Mouse (Mus musculus): ENCODE measurements around the gene Srsf12. TPM values are rescaled to one million over a fixed set of nuclear protein-coding genes. Genes with fewer than 3 reads are reported as not detected.

Srsf12 gene
- total RNA-seq (2015) (0.18 TPM in 1 of 2 replicates, not detected in the other), total RNA-seq (2017) (not detected in 2 replicates)

DNA sequence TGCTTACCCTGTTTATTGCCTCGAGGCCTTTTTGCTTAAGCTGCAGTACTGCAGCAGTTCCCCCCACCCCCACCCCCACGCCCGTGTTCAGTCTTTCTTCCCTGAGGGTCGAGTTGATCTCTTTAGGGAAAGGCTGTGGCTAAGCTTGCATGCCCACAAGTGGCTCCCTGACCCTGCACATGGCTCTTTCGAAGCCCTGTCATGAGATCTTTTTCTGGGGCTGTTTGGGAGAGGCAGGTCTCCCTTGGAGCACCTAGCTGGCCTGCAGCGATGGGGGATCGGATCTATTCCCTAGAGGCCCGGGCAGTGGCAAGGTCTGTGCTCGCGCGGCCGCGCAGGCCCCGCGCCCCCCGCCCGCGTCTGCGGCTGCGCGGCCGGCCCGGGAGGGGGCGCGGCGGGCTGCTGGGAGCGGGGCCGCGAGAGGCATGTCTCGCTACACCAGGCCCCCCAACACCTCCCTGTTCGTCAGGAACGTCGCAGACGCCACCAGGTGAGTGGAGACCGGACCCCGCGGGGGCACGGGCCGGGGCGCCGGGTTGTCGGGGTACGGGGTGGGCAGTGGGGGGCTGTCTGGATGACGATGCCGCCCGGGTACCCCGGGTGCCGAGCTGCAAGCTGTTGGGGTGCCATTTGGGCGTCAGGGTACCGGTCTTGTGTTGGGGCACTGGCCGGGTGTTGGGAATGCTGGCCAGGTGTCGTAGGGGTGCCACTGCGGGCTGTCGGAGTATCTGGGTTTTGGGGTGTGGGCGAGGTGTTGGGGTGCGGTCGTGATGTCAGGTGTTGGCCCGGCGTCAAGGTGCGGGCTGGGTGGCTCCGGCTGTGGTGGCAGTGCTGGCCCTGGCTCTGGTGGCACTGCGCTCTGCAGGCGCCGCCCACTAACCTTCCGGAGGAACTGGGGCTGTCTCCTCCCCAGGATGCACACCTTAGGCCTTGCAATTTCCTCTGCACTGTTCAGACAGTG lies at the start of gene Srsf12:
Srsf12 (plus strand) TSS at position 111 of the 961 bp plus-strand sequence.
- ATAC-seq (ENCODE audit: poor library complexity, severe bottlenecking) = peak; percentile 84

DNA sequence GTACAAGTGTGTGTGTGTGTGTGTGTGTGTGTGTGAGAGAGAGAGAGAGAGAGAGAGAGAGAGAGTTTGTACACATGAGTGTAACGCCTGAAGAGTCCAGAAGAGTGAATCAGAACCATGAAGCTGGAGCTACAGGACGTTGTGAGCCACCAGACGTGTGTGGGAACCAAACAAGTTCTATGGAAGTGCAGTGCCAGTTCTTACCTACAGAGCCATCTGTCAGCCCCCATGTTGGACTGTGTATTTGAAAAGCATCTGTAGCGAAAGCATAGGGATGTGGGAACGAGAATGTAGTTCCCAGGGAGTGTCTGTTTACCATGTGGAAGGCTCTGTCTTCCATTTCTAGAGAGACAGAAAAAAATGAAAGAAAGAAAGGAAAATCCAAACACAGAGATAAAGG lies 25.3 kb upstream of the Srsf12 start:
- ATAC-seq (ENCODE audit: poor library complexity, severe bottlenecking) = no peak

DNA sequence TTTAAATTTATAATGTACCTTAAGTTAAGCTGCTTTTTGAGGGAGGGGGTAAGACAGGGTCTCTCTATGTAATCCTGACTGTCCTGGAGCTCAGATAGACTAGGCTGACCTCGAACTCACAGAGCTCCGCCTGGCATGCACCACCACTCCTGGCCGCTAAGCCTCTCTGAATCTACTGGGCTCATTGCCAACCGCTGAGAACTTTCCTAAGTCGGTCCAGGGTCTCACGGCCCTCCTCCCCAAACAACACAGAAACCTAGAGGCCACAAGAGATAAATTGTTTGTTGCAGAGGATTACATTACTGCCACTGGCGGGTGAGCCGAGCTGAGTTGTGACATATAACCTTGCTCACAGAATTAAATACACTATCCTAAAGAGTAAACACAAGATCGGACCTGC lies 20.6 kb upstream of the Srsf12 start:
- no peak for ATAC-seq (ENCODE audit: poor library complexity, severe bottlenecking)

DNA sequence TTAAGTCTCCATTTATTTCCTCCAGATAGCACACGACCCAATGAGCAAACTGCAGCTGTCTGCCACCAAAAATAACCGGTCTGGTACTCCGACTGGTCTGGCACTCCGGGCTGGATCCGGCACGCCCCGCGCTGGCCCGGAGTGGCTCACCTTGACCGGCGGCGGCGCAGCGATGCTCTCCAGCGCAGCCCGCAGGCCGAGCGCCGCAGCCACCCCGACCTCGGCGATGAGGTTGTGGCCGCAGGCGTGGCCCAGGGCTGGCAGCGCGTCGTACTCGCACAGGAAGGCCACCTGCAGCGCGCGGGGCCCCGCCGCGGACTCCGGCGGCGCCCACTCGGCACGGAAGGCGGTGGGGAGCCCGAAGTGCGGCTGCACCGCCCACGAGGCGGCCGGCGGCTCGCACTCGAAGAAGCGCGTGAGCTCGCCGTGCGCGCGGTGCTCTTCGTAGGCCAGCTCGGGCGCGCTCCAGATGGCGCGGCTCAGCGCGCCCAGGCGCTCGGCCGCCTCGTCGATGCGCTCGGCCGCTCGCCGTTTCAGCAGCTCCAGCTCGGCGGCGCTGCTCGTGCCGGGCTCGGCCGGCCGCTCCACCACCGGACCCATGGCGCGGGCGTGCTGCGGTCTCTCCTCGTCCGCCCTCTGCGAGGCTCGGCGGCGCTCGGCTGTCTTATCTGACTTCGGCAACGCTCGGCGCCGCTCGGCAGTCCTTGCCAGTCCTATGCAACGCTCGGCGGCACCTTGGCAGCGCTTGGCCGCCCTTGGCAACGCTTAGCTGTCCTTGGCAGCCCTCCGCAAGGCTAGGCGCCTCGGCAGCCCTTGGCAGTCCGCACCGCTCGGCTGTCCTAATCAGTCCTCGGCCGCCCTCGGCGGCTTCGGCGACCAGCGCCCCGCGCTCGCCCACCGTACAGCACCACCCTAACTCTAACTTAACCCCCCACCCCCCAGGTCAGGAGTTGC lies 19.7 kb upstream of the Srsf12 start:
- peak; percentile 77 for ATAC-seq (ENCODE audit: poor library complexity, severe bottlenecking)

DNA sequence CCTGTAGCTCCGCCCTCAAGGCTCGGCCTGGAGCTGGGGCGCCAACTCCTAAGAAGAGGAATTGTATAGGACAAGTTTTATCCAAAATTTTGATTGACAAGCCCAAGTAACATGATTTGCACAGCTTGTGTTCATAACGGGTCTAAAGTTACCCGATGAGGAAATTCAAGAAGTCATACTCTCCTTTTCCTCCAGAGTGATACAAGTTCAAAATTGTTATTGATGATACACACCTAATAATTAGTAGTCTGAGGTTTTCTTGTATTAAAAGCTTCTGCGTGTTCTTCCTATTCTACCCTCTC lies 19.1 kb upstream of the Srsf12 start, which contains the start of gene Pm20d2:
Pm20d2 (minus strand) TSS at position 3 of the 302 bp plus-strand sequence.
- no peak for ATAC-seq (ENCODE audit: poor library complexity, severe bottlenecking)

DNA sequence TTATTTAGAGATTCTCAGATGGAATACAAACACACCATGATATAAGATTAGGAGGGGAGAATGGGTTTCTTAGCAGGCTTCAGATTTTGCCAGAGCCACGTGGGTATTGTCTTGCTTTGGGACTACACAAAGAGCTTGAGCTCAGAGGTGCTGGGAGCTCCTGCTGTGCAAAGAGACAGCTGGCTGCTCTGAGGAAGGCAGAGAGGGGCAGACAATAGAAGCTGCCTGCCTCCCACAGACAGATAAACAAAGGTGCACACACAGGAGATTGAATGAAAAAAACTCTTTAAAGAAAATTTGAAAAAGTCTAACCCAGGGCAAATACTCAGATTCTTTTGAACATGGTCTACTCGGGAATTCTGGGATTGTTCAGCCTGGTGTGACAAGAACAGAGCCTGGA lies 10.7 kb upstream of the Srsf12 start:
- no peak for ATAC-seq (ENCODE audit: poor library complexity, severe bottlenecking)

DNA sequence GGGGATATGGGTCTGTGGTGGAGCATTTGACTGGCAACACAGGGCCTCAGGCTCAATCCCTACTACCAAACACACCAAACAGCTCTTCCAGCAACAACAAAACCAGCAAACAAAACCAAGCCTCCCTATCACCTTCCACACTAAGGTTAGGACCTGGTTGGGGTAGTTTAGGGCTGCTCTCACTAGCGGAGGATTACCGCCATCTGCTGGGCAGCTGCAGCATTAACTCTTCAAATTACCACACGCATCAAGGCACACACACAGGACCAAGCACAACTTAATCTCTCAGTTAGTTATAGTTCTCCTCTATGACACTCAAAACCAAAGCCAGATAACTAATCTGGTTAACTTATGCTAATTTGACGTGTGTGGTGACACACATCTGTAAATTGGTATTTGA lies 4.1 kb upstream of the Srsf12 start:
- peak; percentile 79 for ATAC-seq (ENCODE audit: poor library complexity, severe bottlenecking)

DNA sequence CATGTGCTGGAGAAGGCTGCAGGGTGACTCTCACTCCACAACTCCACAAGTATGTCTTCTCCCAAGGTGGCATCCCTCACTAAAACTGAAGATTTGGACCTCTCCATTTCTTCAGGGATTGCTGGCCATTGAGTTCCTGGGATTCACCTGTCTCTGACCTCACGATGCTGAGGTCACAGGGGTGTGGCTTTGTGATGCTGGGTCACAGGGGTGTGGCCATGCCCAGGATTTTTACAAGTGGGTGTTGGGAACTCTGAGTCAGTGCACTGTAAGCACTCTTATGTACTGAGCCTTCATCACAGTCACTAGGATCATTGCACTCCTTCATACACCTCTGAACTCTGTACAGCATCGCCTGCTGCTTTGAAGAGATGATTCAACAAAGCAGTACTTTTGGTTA lies 1.2 kb upstream of the Srsf12 start:
- no peak for ATAC-seq (ENCODE audit: poor library complexity, severe bottlenecking)

DNA sequence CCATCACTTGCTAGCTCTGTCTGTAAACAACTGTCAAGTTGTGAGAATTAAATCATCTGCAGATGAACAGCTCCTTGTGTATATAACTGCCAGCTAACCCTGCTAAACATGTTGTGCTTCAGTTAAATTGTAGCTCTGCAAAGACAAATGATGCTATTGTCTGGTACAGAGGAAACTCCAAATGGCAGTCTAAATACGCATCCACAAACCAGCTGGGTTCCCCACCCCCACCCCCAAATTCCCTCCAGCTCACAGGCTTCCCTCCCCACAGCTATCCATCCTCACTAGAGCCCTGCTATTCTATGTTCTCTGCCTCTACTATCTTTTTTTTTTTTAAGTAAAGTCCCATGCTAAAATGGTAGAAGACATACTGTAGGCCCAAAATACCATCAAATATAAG lies 13.1 kb downstream of the Srsf12 start:
- no peak for ATAC-seq (ENCODE audit: poor library complexity, severe bottlenecking)

DNA sequence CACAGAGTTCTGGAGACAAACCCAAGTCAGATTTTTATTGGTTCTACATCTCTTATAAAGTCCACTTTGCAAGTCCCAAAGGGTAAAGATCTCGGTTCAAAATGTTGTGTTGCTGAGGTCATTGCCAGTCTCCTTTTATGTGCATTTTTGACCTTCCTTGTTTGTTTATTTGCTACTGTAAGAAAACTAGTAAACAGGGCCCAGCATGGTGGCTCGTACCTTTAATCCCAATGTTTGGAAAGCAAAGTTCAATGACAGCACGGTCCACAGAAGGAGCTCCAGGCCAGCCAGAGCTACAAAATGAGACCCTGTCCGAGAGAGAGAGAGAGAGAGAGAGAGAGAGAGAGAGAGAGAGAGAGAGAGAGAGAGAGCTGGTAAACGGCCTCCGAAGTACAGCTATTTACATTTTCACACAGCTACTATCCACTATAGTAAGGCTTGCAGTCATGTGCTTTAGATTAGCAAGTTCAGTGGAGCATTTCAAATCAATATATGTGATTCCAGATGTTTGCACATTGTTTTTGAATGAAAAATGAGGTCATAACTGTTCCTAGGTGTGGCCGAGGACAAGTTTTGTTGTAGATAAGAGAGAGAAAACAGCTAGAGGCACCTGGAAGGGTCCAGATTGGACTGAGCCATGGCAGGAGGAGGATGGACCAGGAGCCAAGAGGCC lies 15.3 kb downstream of the Srsf12 start:
- ATAC-seq (ENCODE audit: poor library complexity, severe bottlenecking) = no peak

DNA sequence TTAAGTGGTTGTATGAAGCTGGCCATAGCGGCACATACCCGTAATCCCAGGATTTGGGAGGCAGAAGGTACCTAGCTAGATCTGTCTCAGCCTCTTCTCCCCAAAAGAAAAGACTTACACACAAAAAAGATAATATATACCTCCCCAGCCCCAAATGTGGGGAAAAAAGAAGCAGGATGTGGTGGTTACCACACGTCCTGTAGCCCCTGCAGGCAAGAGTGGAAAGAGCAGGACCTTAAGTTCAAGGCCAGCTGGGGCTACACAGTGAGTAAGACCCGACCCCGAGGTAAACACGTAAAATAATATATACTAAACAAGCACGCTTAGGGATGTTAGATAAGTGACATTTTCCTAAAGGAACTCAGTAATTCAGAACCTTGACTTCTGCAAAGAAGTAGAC lies 18.4 kb downstream of the Srsf12 start:
- peak; percentile 40; the same call in 1 of the 2 replicates for ATAC-seq (ENCODE audit: poor library complexity, severe bottlenecking)

DNA sequence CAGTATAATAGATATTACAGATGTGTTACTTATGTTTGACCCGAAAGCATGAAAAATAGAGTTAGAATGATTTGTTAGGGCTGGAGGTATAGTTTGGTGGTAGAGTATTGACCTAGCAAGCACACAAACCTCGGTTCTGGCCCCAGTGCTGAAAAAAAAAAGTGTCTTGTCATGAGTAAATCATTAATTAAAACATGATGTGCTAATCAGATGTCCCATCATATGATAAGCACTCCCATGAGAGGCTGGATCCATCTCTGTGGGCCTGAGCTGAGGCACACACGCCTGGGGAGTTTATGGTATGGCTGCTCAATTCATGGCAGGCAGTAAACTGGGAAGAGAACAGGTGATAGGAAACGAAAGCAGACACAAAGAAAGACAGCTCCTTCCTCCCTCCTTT lies 20.8 kb downstream of the Srsf12 start:
- no peak for ATAC-seq (ENCODE audit: poor library complexity, severe bottlenecking)

DNA sequence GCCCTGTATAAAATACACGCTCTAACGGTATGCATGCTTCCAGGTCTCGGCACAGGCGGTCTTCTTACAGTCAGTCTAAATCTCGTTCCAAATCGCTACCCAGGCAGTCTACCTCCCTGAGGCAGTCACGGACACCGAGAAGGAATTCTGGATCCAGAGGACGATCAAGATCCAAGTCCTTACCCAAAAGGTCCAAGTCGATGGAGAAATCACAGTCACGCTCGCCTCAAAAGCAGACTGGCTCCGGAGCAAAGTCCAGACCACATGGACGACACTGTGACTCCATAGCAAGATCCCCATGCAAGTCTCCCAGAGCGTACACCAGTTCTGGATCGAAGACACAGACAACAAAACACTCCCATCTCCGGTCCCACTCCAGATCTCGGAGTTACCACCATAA lies 22.1 kb downstream of the Srsf12 start:
- no peak for ATAC-seq (ENCODE audit: poor library complexity, severe bottlenecking)

DNA sequence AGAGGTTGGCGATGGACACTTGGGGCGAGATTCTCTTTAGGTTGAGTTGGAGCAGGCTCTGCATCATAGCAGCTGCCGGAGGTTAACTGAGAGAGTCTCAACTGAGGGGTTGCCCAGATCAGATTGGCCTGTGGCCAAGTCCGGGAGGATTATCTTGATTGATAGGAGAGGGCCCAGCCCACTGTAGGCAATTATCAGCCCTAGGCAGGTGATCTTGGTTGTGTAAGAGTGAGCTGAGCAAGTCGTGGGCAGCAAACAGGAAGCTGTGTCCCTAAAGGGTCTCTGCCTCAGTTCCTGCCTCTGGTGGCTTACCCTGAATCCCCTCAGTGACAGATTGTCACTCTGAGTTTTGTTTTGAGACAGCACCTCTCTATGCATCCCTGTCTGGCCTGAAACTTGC lies 33.7 kb downstream of the Srsf12 start:
- ATAC-seq (ENCODE audit: poor library complexity, severe bottlenecking) = 0 out of 2 replicates have a peak, but pooled peaks have one; percentile 8

DNA sequence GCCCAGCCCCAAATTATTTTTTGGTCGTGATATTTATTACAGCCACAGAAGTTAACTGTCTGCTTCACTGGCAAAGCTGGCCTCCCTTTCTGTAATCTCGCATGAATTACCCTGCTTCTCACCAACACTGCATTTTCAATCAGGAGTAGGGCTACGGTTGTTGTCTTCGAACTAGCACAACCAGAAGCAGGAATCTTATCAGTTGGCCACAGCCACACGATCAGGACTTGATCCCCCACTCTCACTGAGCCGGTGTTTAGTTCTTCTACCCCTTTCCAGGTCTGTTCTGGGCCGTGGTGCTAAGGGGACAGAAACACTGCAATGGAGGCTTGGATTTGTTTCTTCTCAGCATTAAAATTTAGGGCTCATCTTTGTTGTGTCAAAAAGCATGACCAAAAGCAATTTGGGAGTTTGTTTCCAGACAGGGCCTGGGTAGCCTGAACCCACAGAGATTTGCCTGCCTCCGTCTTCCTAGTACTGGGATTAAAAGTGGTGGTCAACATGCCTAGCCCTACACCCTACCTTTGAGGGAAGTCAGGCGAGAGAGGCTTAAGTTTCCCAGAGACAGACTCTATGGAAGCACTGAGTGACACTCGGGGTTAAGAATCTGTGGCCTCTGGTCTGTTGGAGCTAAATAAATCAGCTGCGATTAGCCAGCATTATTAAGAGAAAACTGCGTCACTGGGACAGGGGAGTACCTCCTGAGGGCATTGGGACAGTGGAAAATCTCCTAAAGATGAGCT lies 34.4 kb downstream of the Srsf12 start:
- no peak for ATAC-seq (ENCODE audit: poor library complexity, severe bottlenecking)

DNA sequence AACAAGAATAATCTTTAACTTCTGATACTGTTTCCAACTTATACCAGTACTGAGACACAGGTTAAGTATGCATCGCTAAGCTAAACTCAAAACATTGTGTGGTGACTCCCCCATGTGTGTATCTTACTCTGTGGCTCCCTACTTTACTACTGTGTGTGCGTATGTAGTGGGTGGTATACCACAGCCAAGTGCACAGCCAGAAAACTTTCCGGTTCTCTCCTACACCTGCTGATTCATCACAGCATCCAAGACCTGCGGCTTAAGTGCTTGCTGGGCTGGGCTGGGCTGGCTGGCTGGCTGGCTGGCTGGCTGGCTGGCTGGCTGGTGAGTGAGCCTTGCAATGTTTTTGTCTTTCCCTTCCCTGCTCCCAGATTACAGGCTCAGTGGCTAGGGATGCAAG lies 35.1 kb downstream of the Srsf12 start:
- no peak for ATAC-seq (ENCODE audit: poor library complexity, severe bottlenecking)

DNA sequence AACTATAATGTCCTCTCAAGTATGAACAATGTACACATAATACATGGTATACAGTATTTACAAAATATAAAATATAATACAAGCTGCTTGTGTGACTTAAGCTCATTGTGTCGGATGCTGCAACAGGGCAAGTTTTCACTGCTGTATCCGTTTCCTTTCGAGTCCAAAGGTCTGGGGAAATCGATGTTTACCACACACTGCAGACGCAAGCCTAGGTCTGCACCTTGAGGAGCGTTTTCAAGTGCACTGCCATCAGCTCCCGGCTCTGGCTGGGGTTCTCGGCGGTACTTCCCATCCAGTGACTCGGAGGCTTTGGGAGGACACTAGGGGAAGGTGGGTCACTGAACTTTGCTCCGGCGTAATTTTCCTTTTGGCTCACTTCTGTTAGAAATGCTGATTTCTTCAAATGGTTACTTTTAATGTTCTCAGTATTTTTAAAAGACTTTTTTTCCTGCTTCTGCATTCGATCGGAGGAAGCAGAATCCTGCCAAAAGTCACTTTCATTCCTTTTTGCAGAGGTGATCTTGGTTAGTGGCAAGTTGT lies 37.1 kb downstream of the Srsf12 start:
- no peak for ATAC-seq (ENCODE audit: poor library complexity, severe bottlenecking)

DNA sequence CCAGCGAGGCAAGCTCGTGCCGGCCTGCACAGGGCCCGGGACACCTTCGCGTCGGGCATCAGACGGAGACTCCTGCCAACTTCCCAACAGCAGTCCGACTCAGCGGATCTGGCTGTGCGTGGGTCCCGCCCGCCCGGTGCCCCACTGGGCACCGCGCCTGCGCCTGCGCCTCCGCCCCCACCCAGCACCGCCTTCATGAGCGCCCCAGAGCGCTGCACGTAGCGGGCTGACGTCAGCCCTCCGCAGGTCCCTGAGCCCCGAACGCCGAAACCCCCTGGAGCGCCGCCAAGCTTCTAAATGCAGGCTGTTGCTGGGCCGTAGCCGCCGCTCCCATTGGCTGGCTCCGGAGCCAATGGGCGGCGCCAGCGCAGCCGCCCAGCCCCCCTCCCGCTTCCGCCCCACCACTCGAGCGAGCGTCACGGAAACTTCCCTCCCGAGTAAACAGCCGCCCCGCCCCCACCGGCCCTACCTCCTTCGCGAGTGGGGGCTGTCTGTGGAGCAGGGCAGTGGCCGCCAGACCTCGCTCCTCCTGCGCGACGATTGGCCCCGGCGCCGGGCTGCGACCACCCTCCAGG lies 38.8 kb downstream of the Srsf12 start:
- peak; percentile 75 for ATAC-seq (ENCODE audit: poor library complexity, severe bottlenecking)

DNA sequence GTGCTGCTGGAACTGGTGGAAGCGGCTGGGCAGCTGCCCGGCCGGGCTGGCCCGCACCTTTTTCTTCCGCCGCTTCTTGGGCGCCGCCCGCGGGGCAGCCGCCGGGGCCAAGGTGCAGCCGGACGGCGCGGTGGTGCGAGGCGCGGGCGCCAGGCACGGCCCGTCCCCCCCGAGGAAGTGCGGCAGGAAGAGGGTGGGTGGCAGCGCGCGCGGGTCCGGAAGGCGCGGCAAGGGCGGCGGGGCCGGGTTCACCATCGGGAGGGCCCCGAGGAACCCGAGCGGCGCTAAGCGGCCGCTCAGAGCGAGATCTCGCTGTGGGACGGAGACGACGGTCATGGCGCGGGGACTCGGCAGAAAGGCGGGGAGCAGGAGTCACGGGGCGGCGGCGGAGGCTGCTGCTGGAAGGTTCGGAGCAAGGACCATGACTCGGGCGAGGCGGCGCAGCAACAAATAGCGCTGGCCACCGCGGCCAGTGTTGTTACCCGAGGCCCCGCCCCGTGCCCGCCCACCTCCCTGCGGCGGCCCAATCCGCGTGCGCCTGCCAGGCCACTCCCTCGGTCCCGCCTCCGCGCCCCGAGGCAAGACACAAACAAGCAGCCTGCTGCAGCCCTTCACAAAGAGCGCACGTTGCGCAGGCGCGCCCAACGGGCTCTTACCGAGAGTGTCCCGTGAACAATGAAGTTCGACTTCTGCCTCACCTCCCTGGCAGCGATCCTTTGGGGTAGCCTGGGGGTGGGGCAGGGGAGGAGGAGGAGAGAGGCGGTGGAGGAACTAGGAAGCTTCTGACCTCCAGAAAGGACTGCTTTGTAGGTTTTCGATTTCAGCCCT lies 39.5 kb downstream of the Srsf12 start:
- ATAC-seq (ENCODE audit: poor library complexity, severe bottlenecking) = peak; percentile 74
